Mouse (Mus musculus) gastrocnemius, postnatal 25 days (tissue): ENCODE data around the gene Focad. TPM values are rescaled to one million over a fixed set of nuclear protein-coding genes. Genes with fewer than 3 reads are reported as not detected.

Experiments
- DNase-seq: peaks from one replicate; pipeline ENCODE4 v3.0.0; 2022
- total RNA-seq, 2 experiments: library from RNA; stranded (reverse); gene quantifications; 1 replicate in 1 of 2; 2 replicates in 1 of 2; pipeline ENCODE4 v1.2.3; 2021

The Focad gene
- total RNA-seq, 2 experiments from 2014 or later = 10.1 to 11.1 TPM

- no peak for DNase-seq
These were observed 116.2 kb downstream of the Focad start for GRCm38 (mm10) chr4:88210602-88211001.

- no peak for DNase-seq
These were observed 116.9 kb downstream of the Focad start for GRCm38 (mm10) chr4:88211200-88211885.

- no peak for DNase-seq
These were observed 119.5 kb downstream of the Focad start for GRCm38 (mm10) chr4:88213895-88214294.

- DNase-seq = no peak
These were observed 123.9 kb downstream of the Focad start for GRCm38 (mm10) chr4:88218286-88218685.

- no peak for DNase-seq
These were observed 124.4 kb downstream of the Focad start for GRCm38 (mm10) chr4:88218797-88219196.

- no peak for DNase-seq
These were observed 136.9 kb downstream of the Focad start for GRCm38 (mm10) chr4:88231375-88231774.

GRCm38 (mm10) chr4:88235941-88236340 lies 141.5 kb downstream of the Focad start:
- DNase-seq = no peak

GRCm38 (mm10) chr4:88236926-88237756 lies 142.7 kb downstream of the Focad start:
- DNase-seq = no peak

GRCm38 (mm10) chr4:88238351-88238750 lies 143.9 kb downstream of the Focad start:
- DNase-seq = no peak

- DNase-seq = no peak
These were observed 149.4 kb downstream of the Focad start for GRCm38 (mm10) chr4:88243834-88244233.

- DNase-seq = no peak
These were observed 151.1 kb downstream of the Focad start for GRCm38 (mm10) chr4:88245494-88245893.

GRCm38 (mm10) chr4:88261349-88261748 lies 166.9 kb downstream of the Focad start:
- DNase-seq = no peak

- DNase-seq = no peak
These were observed 170.1 kb downstream of the Focad start for GRCm38 (mm10) chr4:88264536-88264935.

GRCm38 (mm10) chr4:88270408-88271067 lies 176.1 kb downstream of the Focad start:
- no peak for DNase-seq

- no peak for DNase-seq
These were observed 181.2 kb downstream of the Focad start for GRCm38 (mm10) chr4:88275571-88276041.

GRCm38 (mm10) chr4:88276058-88276734 lies 181.8 kb downstream of the Focad start:
- no peak for DNase-seq

- no peak for DNase-seq
These were observed 184.1 kb downstream of the Focad start for GRCm38 (mm10) chr4:88278524-88278923.

- no peak for DNase-seq
These were observed 186.1 kb downstream of the Focad start for GRCm38 (mm10) chr4:88280536-88280935.

- no peak for DNase-seq
These were observed 201.1 kb downstream of the Focad start for GRCm38 (mm10) chr4:88295537-88295936.

GRCm38 (mm10) chr4:88299551-88299950 lies 205.1 kb downstream of the Focad start:
- no peak for DNase-seq

GRCm38 (mm10) chr4:88300832-88301621 lies 206.6 kb downstream of the Focad start:
- no peak for DNase-seq
